Mouse (Mus musculus): ENCODE data around the gene Egr2.

Gene Egr2

DNA sequence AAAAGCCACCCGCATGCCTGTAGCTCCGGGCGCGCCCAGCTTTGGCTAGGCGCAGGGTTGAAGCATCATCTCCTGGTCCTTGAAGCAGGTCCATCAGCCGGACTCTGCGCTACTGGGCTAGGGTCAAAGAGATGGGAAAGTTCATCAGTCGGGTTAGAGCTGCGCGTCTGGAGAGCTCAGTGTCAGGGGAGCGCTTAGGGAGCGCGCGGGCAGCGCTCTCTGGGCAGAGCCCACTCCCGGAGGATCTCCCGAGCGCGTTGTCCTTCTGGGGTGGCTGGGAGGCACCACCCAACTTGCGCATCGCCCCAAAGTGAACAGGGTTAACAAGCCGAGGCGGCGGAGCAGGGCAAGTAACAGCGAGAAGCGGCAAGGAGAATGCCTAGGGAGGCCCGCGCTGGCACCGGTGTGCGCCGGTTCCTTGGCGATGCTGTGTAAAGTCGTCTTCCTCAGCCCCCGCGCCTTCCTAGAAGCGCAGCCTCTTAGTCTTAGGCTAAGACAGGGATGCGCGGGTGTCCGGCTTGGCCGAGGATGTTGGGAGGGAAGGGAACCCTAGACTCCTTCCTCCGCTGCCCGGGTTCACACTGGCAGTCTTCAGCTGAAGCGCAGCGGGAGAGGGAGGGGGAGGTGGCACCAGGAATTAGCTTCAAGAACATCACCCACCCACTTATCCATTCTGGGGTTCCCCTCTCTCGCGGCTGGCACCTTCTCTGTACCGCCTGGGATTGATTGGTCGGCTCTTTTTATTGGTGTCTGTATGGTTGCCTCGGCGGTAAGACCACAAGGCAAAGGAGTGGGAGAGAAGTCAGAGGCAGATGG, 3.5 kb downstream of the Egr2 start:
- DNase-seq, result peak; percentile 14 to 34

DNA sequence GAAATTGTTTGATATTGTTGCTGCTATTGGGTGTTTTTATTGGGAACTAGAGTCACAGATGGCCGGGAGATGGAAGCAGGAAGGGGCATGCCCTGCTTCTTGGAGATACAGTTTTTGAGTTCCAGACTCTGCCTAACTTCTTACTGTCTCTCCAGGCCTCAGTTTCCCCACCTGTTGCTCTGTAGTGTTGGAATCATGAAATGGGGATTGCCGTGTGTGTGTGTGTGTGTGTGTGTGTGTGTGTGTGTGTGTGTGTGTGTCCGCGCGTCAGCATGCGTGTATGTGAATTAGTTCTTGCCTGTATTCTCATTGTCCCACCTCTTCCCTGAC, 4.1 kb downstream of the Egr2 start:
- no peak for DNase-seq

DNA sequence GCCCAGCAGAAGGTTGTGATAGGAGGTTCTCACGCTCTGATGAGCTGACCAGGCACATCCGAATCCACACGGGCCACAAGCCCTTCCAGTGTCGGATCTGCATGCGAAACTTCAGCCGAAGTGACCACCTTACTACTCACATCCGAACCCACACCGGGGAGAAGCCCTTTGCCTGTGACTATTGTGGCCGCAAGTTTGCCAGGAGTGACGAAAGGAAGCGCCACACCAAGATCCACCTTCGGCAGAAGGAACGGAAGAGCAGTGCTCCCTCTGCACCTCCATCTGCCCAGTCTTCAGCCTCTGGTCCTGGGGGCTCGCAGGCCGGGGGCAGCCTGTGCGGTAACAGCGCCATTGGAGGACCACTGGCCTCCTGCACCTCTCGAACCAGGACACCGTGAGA, 5.3 kb downstream of the Egr2 start:
- DNase-seq, result no peak

DNA sequence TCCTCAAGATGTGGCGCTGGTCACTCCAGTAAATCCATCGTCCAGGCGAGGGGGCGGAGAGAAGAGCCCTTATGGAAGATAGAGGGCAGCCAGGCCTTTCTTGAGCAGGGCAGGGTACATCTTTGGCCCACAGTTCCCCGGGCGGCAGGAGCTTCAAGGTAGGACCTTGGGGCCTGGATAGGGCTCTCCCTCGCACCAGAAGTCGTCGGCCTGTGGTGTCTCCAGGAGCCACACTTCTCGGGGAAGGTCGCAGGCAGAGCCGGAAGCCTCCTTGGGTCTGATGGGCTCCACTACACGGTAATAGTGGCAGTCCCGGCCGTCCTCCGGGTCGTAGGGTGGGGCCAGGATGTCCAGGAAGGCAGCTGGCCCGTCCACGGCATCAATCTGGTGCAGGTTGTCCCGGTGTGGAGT, 12.6 kb downstream of the Egr2 start:
- no peak for DNase-seq

DNA sequence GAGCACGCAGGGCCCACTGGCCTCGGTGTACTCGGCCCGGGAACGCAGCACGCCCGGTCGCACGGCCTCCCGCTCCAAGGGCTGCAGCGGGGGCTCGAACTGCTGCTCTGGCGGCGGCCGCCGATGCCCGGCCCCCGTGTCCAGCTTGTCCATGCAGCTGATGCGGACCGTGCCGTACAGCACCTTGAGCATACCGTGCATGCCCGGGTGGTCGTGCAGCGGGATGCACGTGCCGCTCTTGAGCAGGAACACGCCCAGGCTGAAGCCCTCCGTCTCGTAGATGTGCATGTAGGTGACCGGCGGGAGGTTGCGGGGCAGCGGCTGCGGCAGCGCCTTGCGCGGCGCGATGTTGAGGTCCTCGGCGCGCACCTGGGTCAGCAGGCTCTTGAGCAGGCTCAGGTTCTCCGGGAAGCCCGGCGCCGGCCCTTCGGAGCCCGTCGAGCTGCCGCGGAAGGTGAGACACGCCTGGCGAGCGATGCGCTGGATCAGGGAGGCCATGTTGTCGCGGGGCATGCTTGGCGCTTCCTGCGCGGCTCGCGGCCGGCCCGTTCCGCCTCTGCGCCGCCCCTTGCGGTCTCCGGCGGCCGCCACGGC, 13.1 kb downstream of the Egr2 start:
- peak; percentile 48 to 58 for DNase-seq

DNA sequence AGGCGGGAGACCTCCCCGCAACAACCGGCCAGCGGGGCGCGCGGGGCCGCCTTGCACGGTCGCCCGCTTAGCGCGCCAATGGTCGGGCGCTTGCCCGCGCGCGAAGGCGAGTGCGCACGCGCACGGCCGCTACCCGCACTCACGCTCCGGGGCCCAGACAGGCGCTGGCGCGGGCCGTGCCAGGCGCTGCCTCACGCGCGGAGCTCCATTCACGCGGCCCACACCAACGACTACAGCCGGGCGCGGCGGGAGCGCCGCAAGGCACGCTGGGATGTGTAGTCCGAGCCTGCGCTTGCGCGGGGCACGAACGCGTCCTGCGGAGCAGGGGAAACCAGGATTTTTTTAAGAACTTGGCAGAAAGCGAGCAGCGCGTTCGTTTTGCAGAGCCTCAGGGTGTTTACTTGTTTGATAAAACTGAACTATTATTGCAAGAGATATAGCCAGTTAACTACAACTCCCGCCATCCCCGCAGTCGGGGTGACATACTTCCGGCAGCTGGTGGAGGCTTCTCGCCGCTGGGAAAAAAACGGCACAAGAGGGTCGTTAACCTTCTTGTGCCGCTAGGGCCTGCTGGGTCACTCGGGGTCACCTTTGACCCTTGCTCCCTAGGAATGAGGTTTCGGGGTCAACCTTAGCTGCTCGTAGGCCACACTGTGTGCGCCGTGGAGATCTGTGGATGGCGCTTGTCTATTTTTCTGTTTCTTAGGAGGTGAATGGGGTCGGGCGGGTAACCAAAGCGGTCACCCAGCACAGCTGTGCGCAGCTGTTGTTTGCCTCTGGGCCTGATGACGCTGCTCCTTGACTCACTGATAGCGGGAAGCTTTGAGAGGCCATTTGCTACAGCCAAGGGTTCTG, 13.8 kb downstream of the Egr2 start, which contains the start of gene Ado:
Gene Ado (minus strand): TSS at position 79 of the 855 bp plus-strand sequence.
- DNase-seq, result peak; percentile 69 to 84

DNA sequence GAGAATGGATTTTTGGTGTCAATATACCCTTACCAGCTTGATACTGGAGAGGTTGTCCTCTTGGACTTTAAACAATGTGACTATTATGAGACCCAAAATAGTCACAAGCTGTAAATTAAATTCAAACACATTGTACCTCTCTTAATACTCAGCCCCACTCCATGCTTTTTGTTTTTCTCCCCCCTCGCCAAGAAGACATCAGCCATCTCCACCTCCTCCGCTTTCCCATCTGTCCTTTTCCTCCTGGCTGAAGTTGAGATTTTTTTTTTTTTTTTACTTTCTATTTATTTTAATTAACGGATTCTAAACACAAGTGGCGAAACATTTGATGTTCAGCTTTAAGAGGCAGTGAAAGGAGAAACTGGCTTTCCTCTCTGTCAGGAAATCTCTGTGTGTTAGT, 22.8 kb downstream of the Egr2 start:
- no peak for DNase-seq

DNA sequence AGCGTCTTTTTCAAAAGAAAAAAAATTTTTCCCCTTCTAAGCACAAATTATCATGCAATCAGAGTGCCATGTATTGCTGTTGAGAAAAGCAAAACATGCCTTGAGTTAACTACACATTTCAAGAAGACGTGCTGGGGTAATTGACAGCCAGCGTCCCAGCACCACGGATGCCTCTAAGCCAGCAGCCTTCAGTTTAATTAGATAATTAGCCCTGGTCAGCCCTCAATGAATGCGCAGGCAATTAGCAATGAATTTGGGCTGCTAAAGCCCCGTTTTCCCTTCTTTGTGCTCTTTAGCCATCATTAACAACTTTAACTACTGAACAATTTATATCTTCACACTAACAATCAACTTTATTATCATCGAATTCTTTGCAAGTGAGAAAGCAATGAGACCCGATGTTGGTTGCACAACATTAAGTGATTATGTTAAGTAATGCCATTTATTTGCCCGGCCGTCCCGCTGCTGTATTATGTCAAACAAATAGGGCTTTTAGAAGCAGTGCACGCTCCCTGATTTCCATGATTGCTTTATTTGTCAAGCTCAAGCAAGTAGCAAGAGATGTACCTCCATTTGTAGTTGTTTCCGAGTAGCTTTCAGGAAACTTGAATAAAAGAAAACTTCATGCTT, 24.6 kb downstream of the Egr2 start:
- no peak for DNase-seq

DNA sequence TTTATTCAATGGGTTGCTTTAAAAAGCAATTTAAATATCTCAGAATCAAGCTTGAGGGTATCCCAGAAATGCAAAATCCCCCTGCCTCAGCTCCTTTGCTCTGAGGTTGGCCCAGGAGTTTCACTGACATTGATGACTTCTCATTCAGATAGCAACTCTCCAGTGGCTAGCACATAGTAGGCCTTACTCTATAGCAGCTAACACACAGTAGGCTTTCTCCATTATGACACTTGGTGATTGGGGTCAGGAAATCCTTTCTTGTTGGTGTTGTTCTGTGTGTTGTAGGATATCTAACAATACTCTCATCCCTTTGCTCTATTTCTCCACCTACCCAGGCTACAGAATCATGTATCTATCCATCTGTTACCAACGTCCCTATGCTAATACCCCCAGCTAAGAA, 25.9 kb downstream of the Egr2 start:
- DNase-seq, result no peak

DNA sequence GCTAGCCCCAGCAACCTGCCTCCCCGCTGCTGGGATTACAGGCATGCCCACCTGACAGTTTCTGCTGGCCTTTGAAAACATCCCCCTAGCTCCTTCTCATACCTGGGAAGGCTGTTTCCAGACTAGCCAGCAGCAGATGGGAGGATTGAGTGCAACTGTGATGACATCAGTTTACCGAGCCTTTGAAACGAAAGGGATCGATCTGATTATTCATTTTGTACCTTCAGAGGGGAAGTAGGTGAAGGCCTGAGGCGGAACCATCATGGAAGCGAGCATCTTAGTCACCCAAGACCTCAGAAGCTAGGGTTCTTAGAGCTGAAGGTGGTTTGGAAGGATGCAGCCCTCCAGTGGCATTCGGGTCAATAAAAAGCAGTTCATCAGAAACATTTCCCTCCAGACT, 29.2 kb downstream of the Egr2 start:
- DNase-seq, result no peak

DNA sequence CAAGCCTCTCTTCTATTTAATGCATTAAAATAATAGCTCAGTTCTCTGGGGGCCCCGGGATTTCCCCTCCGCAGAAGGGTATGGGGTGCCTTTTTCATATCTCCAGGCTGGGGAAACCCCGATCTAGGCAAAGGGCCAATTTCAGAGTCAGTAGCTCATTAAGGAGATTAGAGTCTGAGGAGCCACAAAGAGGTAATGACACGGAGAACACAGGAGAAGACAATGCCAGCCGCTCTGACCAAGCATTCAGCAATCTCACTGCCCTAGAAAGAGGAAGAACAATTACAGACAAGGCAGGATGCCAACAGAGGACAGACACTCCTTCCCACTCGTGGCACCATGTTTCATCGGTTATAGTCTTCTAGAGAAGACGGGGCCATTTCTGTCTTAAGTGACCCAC, 30.8 kb downstream of the Egr2 start:
- peak; percentile 19 to 33 for DNase-seq

DNA sequence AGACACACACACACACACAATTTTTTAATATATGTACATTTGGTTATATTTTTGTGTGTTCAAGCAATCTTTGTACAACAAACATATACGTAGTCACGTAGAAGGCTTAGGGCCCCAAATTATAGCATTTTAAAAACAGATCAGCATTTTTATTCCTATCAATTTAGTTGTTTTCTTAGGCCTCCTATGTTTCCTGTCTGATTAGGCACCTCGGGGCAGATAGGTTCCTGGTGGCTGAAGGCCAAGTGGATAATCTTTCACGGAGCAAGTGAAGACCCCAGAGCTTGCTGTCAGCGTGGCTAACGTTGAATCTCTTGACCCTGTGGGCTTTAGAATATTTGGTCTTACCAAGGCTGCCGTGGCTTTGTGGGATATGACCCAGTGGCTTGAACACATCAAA, 34.3 kb downstream of the Egr2 start:
- DNase-seq, result no peak

DNA sequence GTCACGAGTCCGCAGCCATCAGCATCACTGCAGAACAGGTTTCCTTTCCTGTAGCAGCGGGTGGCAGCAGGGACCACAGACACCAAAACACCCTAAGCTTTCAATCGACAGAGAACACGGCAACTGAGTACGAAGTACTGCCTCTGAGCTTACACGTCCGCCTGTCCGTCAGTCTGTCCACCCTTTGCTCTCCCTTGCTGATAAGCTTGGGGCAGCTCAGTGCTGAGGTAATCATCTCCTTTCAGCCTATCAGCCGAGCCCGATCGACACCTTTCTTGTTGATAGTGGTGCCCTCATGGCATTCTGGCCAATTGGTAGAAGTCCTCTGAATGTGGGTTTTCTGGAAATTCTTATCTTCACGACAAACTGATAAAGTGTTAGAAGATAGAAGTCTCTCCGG, 36.2 kb downstream of the Egr2 start:
- DNase-seq, result no peak

DNA sequence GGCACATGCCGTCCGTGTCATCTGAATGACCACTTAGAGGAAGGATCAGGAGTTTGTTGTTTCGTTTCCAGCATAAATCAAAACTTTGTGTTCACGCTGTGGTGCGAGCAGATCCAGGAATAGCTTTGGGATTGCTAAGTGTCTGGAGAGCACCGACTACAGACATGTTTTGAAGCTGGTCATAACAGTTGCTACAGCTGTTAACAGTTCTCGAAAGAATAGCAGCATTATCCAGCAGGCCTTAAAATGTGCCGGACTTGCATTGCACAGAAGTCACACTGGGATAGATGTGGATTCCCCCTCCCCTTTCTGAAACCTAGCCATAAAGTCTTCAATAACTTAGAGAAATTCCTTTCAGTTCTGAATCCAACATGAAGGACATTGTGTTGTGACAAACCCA, 38.0 kb downstream of the Egr2 start:
- DNase-seq, result no peak

DNA sequence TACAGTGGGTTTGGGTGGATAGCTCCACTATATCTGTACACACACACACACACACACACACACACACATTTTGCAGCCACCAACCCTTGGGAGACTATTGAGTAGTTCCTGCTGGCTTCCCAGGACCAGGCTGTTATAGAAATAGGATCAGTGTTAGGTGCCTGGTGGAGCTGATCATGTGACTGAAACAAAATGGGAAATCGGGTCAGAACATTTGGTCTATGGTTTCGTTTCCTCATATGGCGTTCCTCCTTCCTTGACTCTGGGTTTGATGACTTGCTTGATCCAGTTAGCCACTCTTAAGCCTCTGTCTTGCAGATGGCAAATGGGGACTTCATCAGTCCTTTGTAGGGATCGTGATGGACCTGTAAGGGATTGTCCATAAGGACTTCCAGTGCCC, 44.6 kb downstream of the Egr2 start:
- DNase-seq, result no peak

DNA sequence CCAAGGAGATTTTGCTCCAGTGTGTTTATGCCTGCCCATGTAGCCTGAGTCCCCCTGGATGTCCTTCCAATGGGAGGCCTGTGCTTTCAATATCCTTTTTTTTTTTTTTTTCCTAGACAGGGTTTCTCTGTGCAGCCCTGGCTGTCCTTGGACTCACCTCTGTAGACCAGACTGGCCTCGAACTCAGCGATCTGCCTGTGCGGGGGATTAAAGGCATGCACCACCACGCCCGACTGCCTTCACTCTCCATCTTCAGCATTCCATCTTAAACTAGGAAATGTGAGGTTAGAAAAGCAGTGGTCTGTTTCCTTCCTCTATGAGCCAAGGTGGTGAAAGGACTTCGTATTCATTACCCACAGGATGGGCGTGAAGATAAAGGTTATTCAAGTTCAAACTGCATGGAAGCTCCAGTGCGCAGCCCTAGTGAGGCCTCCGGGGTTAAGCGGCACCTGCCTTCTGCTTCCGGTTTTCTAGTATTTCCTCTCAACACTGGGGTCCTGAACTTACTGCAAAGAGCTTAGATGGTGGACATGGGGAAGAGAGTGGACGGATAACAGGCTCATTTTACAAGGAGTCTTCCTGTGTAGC, 46.5 kb downstream of the Egr2 start:
- DNase-seq, result peak; percentile 20

DNA sequence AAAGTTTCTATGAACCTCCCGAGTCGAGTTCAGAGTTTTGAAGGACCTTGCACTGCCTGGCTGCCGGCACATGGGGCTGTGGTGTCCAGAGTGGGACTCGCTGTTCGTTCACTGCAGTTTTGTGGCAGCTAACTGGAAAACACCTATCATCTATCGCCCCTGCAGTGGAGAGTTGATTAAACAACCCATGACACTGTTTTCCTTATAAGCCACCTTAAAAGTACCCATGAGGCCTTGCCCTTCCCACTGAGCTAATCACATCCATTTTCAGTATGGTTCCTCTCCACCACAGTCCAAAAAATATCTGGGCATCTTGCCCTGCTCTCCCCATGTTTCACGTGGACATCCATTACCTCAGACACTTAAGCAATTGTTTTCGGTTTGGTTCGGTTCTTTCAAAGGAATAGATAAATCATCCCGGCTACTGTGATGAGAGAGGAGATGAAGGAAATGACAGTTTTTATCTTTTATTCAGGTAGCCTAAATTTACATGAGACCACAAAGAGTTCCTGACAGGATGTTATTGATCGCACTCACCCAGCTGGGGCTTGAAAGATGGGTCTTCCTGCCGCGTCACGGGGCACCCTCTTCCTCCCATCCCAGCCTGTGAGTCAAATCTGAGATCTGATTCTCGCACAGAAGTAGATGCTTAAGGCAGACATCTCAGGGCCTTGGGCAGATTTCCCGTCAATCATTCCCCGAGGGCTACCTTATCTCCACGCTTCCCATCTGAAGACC, 50.8 kb downstream of the Egr2 start:
- peak; percentile 37 to 46 for DNase-seq
